Comparison of ENCODE assay signal across 17 mouse cellular contexts in the genomic region with DNA sequence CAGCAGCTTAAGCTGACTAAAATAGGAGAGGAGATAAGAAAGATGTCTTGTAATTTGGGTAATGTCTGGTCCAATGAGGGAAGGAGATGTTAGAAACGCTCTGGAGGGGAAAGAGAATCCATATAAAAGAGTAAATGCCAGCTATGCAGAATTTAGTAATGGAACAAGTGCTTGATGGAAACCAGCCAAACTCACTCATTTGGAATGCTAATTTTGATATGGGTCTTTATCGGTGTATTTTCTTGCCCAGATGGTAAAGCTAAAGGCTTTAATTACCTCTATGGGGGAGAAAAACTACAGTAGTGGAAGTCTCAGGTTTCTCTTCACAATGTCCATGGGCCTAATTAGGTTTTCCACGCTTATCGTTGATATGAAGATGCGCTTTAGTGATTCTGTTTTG.
"Had no signal": no experiment of that assay in that cellular context is flagged by ENCODE, and none has a peak within 500 bp of the region (broad histone marks: within the 10 kb centered on the region; RNA-seq: fewer than 3 reads in every experiment).

No protein-coding gene starts in this region.

- H3K4me2 ChIP-seq: kidney, embryonic 15.5 days; midbrain, embryonic 11.5 days; neural tube, embryonic 12.5 days; stomach, embryonic 15.5 days had no signal

- H3K27me3 ChIP-seq: kidney, embryonic 15.5 days; neural tube, embryonic 12.5 days; stomach, embryonic 15.5 days had no signal

- DNase-seq: kidney, adult 2 months; kidney, postnatal 25 days; lung, adult 18-20 months; lung, postnatal 4 days; retina, postnatal 1 day; right cerebral cortex, postnatal 4 days; spleen, adult 18-20 months; thymus, adult 2 months; thymus, postnatal 25 days had no signal

- H3K27ac ChIP-seq: kidney, embryonic 15.5 days; left cerebral cortex, adult 2 months; liver, embryonic 14.5 days; neural tube, embryonic 12.5 days; stomach, embryonic 15.5 days had no signal

- H3K9me3 ChIP-seq: kidney, embryonic 15.5 days; neural tube, embryonic 12.5 days; stomach, embryonic 15.5 days had no signal

- H3K9ac ChIP-seq: kidney, embryonic 15.5 days; liver, embryonic 14.5 days; neural tube, embryonic 12.5 days; stomach, embryonic 15.5 days had no signal

- ATAC-seq: lung, postnatal 0 days had no signal

- H3K36me3 ChIP-seq: kidney, embryonic 15.5 days; neural tube, embryonic 12.5 days; stomach, embryonic 15.5 days had no signal

- H3K4me1 ChIP-seq: kidney, embryonic 15.5 days; neural tube, embryonic 12.5 days; stomach, embryonic 15.5 days had no signal

- H3K4me3 ChIP-seq: kidney, embryonic 15.5 days; left cerebral cortex, adult 2 months; myocyte; neural tube, embryonic 12.5 days; stomach, embryonic 15.5 days had no signal
